In genomic region chr7:145242028-145242427, GRCm38 (mm10) we compare ENCODE assay signal across 28 mouse cellular contexts. TPM values are rescaled to one million over a fixed set of nuclear protein-coding genes. Genes with fewer than 3 reads are reported as not detected.
DNase-seq lines count a peak whose midpoint lies in the region; ATAC-seq and TF ChIP-seq lines count a peak whose summit lies in the region.
"Had no signal": no experiment of that assay in that cellular context is flagged by ENCODE, and none has a peak within 500 bp of the region (broad histone marks: within the 10 kb centered on the region; RNA-seq: fewer than 3 reads in every experiment).

No protein-coding gene starts in this region.

- POLR2A ChIA-PET in Patski (lab: Charles Lee) = interaction anchor here (0.6 to 1.8 kb wide), 6 partner anchors 11 to 314 kb away, joined by 3 to 11 read pairs (median 4); no protein-coding TSS in a partner anchor

- H3K9ac ChIP-seq in kidney, embryonic 14.5 days (ENCODE audit: low read depth, low read length) = no peak overlapping the region
- H3K9ac ChIP-seq: forebrain, embryonic 12.5 days; limb, embryonic 13.5 days; liver, embryonic 13.5 days; midbrain, embryonic 12.5 days; neural tube, embryonic 13.5 days had no signal

- peak; percentile 24 for DNase-seq in adrenal gland, postnatal 14 days
- DNase-seq in adrenal gland, postnatal 36 days = no peak
- peak; percentile 96 for DNase-seq in kidney, adult 11 months
- DNase-seq in Patski (ENCODE audit: low read depth, low spot score) = peak; percentile 80
- DNase-seq in kidney, postnatal 25 days = peak; percentile 91 to 96
- DNase-seq in thymus, postnatal 0 days (ENCODE audit: low spot score) = no peak
- DNase-seq in left cerebral cortex, postnatal 25 days (ENCODE audit: low spot score in 2 of 2) = no peak
- DNase-seq: adrenal gland, postnatal 25 days; cerebellum, adult 2 months; gastrocnemius, postnatal 10 days; liver, embryonic 13.5 days; lung, adult 18-20 months; lung, postnatal 4 days; thymus, postnatal 25 days had no signal

- no peak for TF ChIP-seq CTCF in Patski (IDR thresholded peaks at IDR 0.05)

- H3K4me3 ChIP-seq in kidney, embryonic 14.5 days (ENCODE audit: low read length) = no peak overlapping the region
- H3K4me3 ChIP-seq: erythroblast, embryonic 14.5 days; forebrain, embryonic 12.5 days; limb, embryonic 13.5 days; liver, embryonic 13.5 days; megakaryocyte, embryonic 14.5 days; midbrain, embryonic 12.5 days; neural tube, embryonic 13.5 days had no signal

- H3K27me3 ChIP-seq in kidney, embryonic 14.5 days (ENCODE audit: control insufficient read depth, insufficient read depth, low read length) = no peaks in the 10 kb centered on the region
- no peaks in the 10 kb centered on the region for H3K27me3 ChIP-seq in Patski
- H3K27me3 ChIP-seq: limb, embryonic 13.5 days; liver, embryonic 13.5 days had no signal

- ATAC-seq in kidney, embryonic 14.5 days (ENCODE audit: low FRiP score, low TSS enrichment) = no peak
- peak; percentile 58 for ATAC-seq in Patski
- ATAC-seq: lung, postnatal 0 days had no signal

- CTCF ChIA-PET in Patski (lab: Charles Lee) = interaction anchor here (0.8 to 2.9 kb wide), 5 partner anchors 9 to 312 kb away, joined by 3 to 24 read pairs (median 4); no protein-coding TSS in a partner anchor

- WGBS in kidney, embryonic 14.5 days = 65% methylated on average over 9 of the region's 9 CpGs

- no peak overlapping the region for H3K4me2 ChIP-seq in kidney, embryonic 14.5 days (replicated peaks; ENCODE audit: low read depth, low read length)
- H3K4me2 ChIP-seq: forebrain, embryonic 12.5 days; limb, embryonic 13.5 days; liver, embryonic 13.5 days; midbrain, embryonic 12.5 days; neural tube, embryonic 13.5 days had no signal

- in situ Hi-C loops in Patski (cut with MboI; ENCODE audit: low pct_unique_long_range_greater_than_20kb) = loop anchor here (5.0 to 10.0 kb wide), 3 partner anchors 130 to 447 kb away; partner anchors contain the start of gene Ccnd1

- intact Hi-C loops in left cerebral cortex, postnatal 25 days (cut with DNase I) = no loop called here

- no peaks in the 10 kb centered on the region for H3K9me3 ChIP-seq in kidney, embryonic 14.5 days (ENCODE audit: control insufficient read depth, low read length)
- H3K9me3 ChIP-seq: forebrain, embryonic 12.5 days; G1E; limb, embryonic 13.5 days; liver, embryonic 13.5 days; midbrain, embryonic 12.5 days; neural tube, embryonic 13.5 days had no signal

- no peaks in the 10 kb centered on the region for H3K36me3 ChIP-seq in kidney, embryonic 14.5 days (ENCODE audit: control insufficient read depth, insufficient read depth, low read length)
- H3K36me3 ChIP-seq: forebrain, embryonic 12.5 days; G1E; limb, embryonic 13.5 days; liver, embryonic 13.5 days; midbrain, embryonic 12.5 days; neural tube, embryonic 13.5 days had no signal

- no peak overlapping the region for H3K27ac ChIP-seq in kidney, embryonic 14.5 days (ENCODE audit: low read depth, low read length)
- H3K27ac ChIP-seq: forebrain, embryonic 12.5 days; limb, embryonic 13.5 days; liver, embryonic 13.5 days; midbrain, embryonic 12.5 days; neural tube, embryonic 13.5 days had no signal

- peaks cover 21% of the 10 kb centered on the region for H3K4me1 ChIP-seq in kidney, embryonic 14.5 days (ENCODE audit: control insufficient read depth, insufficient read depth, low read length)
- H3K4me1 ChIP-seq: liver, embryonic 13.5 days; midbrain, embryonic 12.5 days had no signal

RNA-seq across cellular contexts. Expression of gene 1810010D01Rik, which starts 34.1 kb away (rescaled TPM):
- total RNA-seq in adrenal gland, postnatal 14 days (2021) = not detected in 2 replicates
- total RNA-seq in adrenal gland, postnatal 36 days (2021) = under 1 TPM in 1 of 2 experiments, not detected in 1; 0.66 TPM
- polyA plus RNA-seq in kidney, embryonic 14.5 days (2014; fragmentation: Nextera tagmentation; extraction: Ambion mirVana) = 0.46 TPM in 1 of 2 replicates, not detected in the other
- polyA plus RNA-seq in Patski (2021) = not detected
- 0.57 TPM in 1 of 2 replicates, not detected in the other for polyA plus RNA-seq in thymus, postnatal 0 days (2015; fragmentation: Nextera tagmentation; extraction: Ambion mirVana)
- total RNA-seq in left cerebral cortex, postnatal 25 days (2021) = not detected
- total RNA-seq: G1E; heart, postnatal 25 days; left cerebral cortex, postnatal 14 days had no signal
- polyA plus RNA-seq: embryonic facial prominence, embryonic 14.5 days; erythroblast, embryonic 14.5 days; G1E; heart, embryonic 14.5 days; hindbrain, embryonic 16.5 days; neural tube, embryonic 13.5 days had no signal

RNA-seq across cellular contexts. Expression of gene Tpcn2, which starts 41.8 kb away (rescaled TPM):
- 13.3 and 16.8 TPM in 2 replicates for total RNA-seq in adrenal gland, postnatal 14 days (2021)
- total RNA-seq in adrenal gland, postnatal 36 days (2021) = 10 to 100 TPM; 10.2 to 16.1 TPM
- 4.0 and 4.4 TPM in 2 replicates for polyA plus RNA-seq in kidney, embryonic 14.5 days (2014; fragmentation: Nextera tagmentation; extraction: Ambion mirVana)
- polyA plus RNA-seq in Patski (2021) = 18.6 TPM
- 10.5 and 13.4 TPM in 2 replicates for polyA plus RNA-seq in thymus, postnatal 0 days (2015; fragmentation: Nextera tagmentation; extraction: Ambion mirVana)
- 1 to 10 TPM; 4.7 to 4.8 TPM for total RNA-seq in left cerebral cortex, postnatal 25 days (2021)
- polyA plus RNA-seq: erythroblast, embryonic 14.5 days had no signal

RNA-seq across cellular contexts. Expression of gene Mrgprf, which starts 58.6 kb away (rescaled TPM):
- total RNA-seq in adrenal gland, postnatal 14 days (2021) = 2.0 and 2.7 TPM in 2 replicates
- total RNA-seq in adrenal gland, postnatal 36 days (2021) = 1 to 10 TPM; 1.5 to 2.4 TPM
- polyA plus RNA-seq in kidney, embryonic 14.5 days (2014; fragmentation: Nextera tagmentation; extraction: Ambion mirVana) = 1.7 and 2.2 TPM in 2 replicates
- 0.09 TPM for polyA plus RNA-seq in Patski (2021)
- polyA plus RNA-seq in thymus, postnatal 0 days (2015; fragmentation: Nextera tagmentation; extraction: Ambion mirVana) = 1.1 and 1.2 TPM in 2 replicates
- total RNA-seq in left cerebral cortex, postnatal 25 days (2021) = 1 to 10 TPM; 1.6 to 2.3 TPM
- polyA plus RNA-seq: erythroblast, embryonic 14.5 days; G1E had no signal

Comparison
In these comparisons a context has a peak if more than half of its experiments do, and no peak if none do; other contexts are left out.
1. DNase-seq: peak in adrenal gland, postnatal 14 days (single experiment), kidney, adult 11 months (single experiment), Patski (single experiment) and kidney, postnatal 25 days (2 of 2); none in adrenal gland, postnatal 36 days (0 of 2), thymus, postnatal 0 days (single experiment) and left cerebral cortex, postnatal 25 days (0 of 2).